Mouse (Mus musculus) liver, adult 10 weeks (tissue): Measurements from ENCODE around the gene Asah2. TPM values are rescaled to one million over a fixed set of nuclear protein-coding genes. Genes with fewer than 3 reads are reported as not detected.

ENCODE experiments used
- polyA plus RNA-seq: library from polyadenylated mRNA; stranded (reverse); fragments of 350-450 nt; fragmentation: Illumina TruSeq; extraction: RNeasy Lipid Tissue Mini Kit (QIAGEN cat#74804); gene quantifications from one replicate; pipeline ENCODE4 v1.2.3, GENCODE M21; 2014; ENCODE audit warnings: low read depth, low replicate concordance

The Asah2 gene
- 30.7 TPM for polyA plus RNA-seq

GRCm38 (mm10) chr19:32107771-32108306 is at the start of gene Asah2:
TSS of gene Asah2 (minus strand) at chr19:32108211.

Other genes with a start within 250 kb of the Asah2 start
- 137 TPM for gene A1cf, start 239.4 kb downstream of the Asah2 start, polyA plus RNA-seq